Mouse (Mus musculus) kidney, adult 8-10 months (tissue): ENCODE measurements at regions not wholly inside any gene's neighbourhood (a gene's known extent, or its start where the extent isn't known, plus 50 kb on each side); places are given as distances from the start of the nearest gene placed in this dataset.
"Not testable (repeated sequence)": the region's sequence is repeated elsewhere in the genome, so short reads cannot be mapped to it uniquely, and the experiment has no call there.

Experiments used
- DNase-seq, 2 experiments: peaks; one replicate each; pipeline ENCODE4 v3.0.0; 2022

GRCm38 (mm10) chr15:53984006-53984405, 99.3 kb downstream of the Gm7489 start:
- DNase-seq, result not testable (repeated sequence)

- DNase-seq, result no peak
Observed at GRCm38 (mm10) chr15:53989888-53990287, 105.2 kb downstream of the Gm7489 start.

GRCm38 (mm10) chr15:53995199-53995868, 110.6 kb downstream of the Gm7489 start:
- no peak for DNase-seq

GRCm38 (mm10) chr15:53998600-53999290, 114.0 kb downstream of the Gm7489 start:
- DNase-seq, result no peak

GRCm38 (mm10) chr15:54033756-54034155, 149.1 kb downstream of the Gm7489 start:
- no peak for DNase-seq

GRCm38 (mm10) chr15:54050711-54051110, 166.0 kb downstream of the Gm7489 start:
- DNase-seq, result no peak

GRCm38 (mm10) chr15:54070005-54070634, 185.4 kb downstream of the Gm7489 start:
- DNase-seq, result peak; percentile 3 to 51

GRCm38 (mm10) chr15:54071732-54072131, 187.0 kb downstream of the Gm7489 start:
- DNase-seq, result no peak

- DNase-seq, result no peak
Observed at GRCm38 (mm10) chr15:54091301-54091700, 206.6 kb downstream of the Gm7489 start.

GRCm38 (mm10) chr15:54092386-54092785, 207.7 kb downstream of the Gm7489 start:
- DNase-seq, result no peak

- DNase-seq, result no peak
Observed at GRCm38 (mm10) chr15:54097498-54097897, 212.8 kb downstream of the Gm7489 start.

GRCm38 (mm10) chr15:54112406-54112805, 227.7 kb downstream of the Gm7489 start:
- no peak for DNase-seq

GRCm38 (mm10) chr15:54114096-54114512, 229.4 kb downstream of the Gm7489 start:
- no peak for DNase-seq

GRCm38 (mm10) chr15:54117967-54118538, 233.3 kb downstream of the Gm7489 start:
- no peak for DNase-seq

GRCm38 (mm10) chr15:54120456-54120855, 235.8 kb downstream of the Gm7489 start:
- no peak for DNase-seq

- DNase-seq, result peak; percentile 1 to 30
Observed at GRCm38 (mm10) chr15:54164350-54164749, 279.6 kb downstream of the Gm7489 start.

- DNase-seq, result no peak
Observed at GRCm38 (mm10) chr15:54167842-54168361, 283.2 kb downstream of the Gm7489 start.

GRCm38 (mm10) chr15:54177221-54177620, 292.5 kb downstream of the Gm7489 start:
- DNase-seq, result no peak

- DNase-seq, result no peak
Observed at GRCm38 (mm10) chr15:54177791-54178190, 293.1 kb downstream of the Gm7489 start.
